ENCODE assay signal across 15 mouse cellular contexts in the genomic region with DNA sequence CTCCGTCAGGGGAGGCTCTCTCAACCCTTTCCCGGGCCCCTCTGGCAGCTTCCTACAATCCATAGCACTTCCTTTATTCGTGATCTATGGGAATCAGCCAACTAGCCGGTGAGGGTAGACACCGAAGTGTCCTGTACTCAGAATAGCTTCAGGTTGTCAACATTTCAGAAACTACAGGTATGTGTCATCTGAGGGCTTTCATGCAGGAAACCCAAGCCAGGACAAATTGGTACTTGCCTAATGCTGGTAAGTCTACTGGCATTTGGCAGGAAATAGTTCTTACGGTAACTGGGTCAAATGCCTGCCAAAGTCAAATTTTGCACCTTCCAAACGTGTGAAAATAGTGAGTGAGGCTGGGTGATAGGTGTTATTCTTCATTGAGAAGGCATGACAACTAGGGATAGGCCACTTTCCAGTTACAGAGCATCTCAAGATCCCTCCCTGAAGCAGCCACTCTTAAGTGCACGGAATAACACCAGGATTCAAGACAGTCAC. TPM values are rescaled to one million over a fixed set of nuclear protein-coding genes. Genes with fewer than 3 reads are reported as not detected.
DNase-seq lines count a peak whose midpoint lies in the region; TF ChIP-seq lines count a peak whose summit lies in the region.
"Had no signal": no experiment of that assay in that cellular context is flagged by ENCODE, and none has a peak within 500 bp of the region (broad histone marks: within the 10 kb centered on the region; RNA-seq: fewer than 3 reads in every experiment).

No protein-coding gene starts in this region.

- TF ChIP-seq CTCF in testis, adult 2 months (IDR thresholded peaks at IDR 0.05; ENCODE audit: control insufficient read depth, insufficient read depth, insufficient replicate concordance, low read depth, low read length): no peak
- no peak for TF ChIP-seq CTCF in lung, adult 2 months (IDR thresholded peaks at IDR 0.05; ENCODE audit: insufficient read depth, low read length)

- no peak overlapping the region for H3K27ac ChIP-seq in testis, adult 2 months (ENCODE audit: control insufficient read depth, insufficient read depth, low read depth, low read length)
- H3K27ac ChIP-seq: embryonic facial prominence, embryonic 10.5 days; embryonic facial prominence, embryonic 12.5 days; forebrain, embryonic 10.5 days; forebrain, embryonic 12.5 days had no signal

- H3K4me1 ChIP-seq in testis, adult 2 months (ENCODE audit: control insufficient read depth, insufficient read depth, low read length): no peaks in the 10 kb centered on the region
- no peaks in the 10 kb centered on the region for H3K4me1 ChIP-seq in lung, adult 2 months (ENCODE audit: control insufficient read depth, insufficient read depth, low read length)

- no peak for DNase-seq in testis, postnatal 14 days (ENCODE audit: low spot score)
- DNase-seq in brain, adult 2 months (ENCODE audit: low read depth, low spot score): peak; percentile 42
- DNase-seq in gonadal fat pad, adult 2 months (ENCODE audit: low read depth): peak; percentile 65
- no peak for DNase-seq in cerebellum, postnatal 4 days (ENCODE audit: low spot score in 2 of 2)
- DNase-seq in left cerebral cortex, adult 11 months (ENCODE audit: low spot score): no peak
- DNase-seq in lung, adult 2 months: no peak
- DNase-seq: adrenal gland, adult 8-10 months; adrenal gland, postnatal 14 days; adrenal gland, postnatal 36 days; cerebellum, adult 11 months had no signal

- H3K27me3 ChIP-seq in testis, adult 2 months (ENCODE audit: control insufficient read depth, insufficient read depth, low read length): no peaks in the 10 kb centered on the region
- H3K27me3 ChIP-seq: embryonic facial prominence, embryonic 12.5 days had no signal

- peak overlapping the region; percentile 58 for H3K4me3 ChIP-seq in testis, adult 2 months (ENCODE audit: control insufficient read depth, low read depth, low read length)
- H3K4me3 ChIP-seq in lung, adult 2 months (replicated peaks; ENCODE audit: extremely low read depth, low read depth, low read length): no peak overlapping the region
- H3K4me3 ChIP-seq: embryonic facial prominence, embryonic 10.5 days; embryonic facial prominence, embryonic 12.5 days; forebrain, embryonic 10.5 days; forebrain, embryonic 12.5 days had no signal

- TF ChIP-seq POLR2A in testis, adult 2 months (IDR thresholded peaks at IDR 0.05; ENCODE audit: control insufficient read depth, low read depth, low read length): no peak
- no peak for TF ChIP-seq POLR2A in lung, adult 2 months (IDR thresholded peaks at IDR 0.05; ENCODE audit: borderline replicate concordance, extremely low read depth, low read depth, low read length)

- H3K36me3 ChIP-seq in testis, adult 2 months (ENCODE audit: control insufficient read depth, insufficient read depth, low read length): no peaks in the 10 kb centered on the region
- H3K36me3 ChIP-seq: forebrain, embryonic 12.5 days had no signal

- WGBS in lung, adult 2 months: 79% methylated on average over 8 of the region's 8 CpGs

RNA-seq across cellular contexts. Expression of gene Ice2, which starts 35.7 kb away (rescaled TPM):
- 2.9 and 3.1 TPM in 2 replicates for polyA plus RNA-seq in testis, adult 2 months (2012; rRNA removed)
- 4.0 and 4.6 TPM in 2 replicates for polyA plus RNA-seq in gonadal fat pad, adult 2 months (2012; rRNA removed)
- 1.8 and 2.9 TPM in 2 replicates for polyA plus RNA-seq in lung, adult 2 months (2012; rRNA removed)

Comparison
In these comparisons a context has a peak if more than half of its experiments do, and no peak if none do; other contexts are left out.
1. DNase-seq: peak in brain, adult 2 months (single experiment) and gonadal fat pad, adult 2 months (single experiment); none in testis, postnatal 14 days (single experiment), cerebellum, postnatal 4 days (0 of 2), left cerebral cortex, adult 11 months (single experiment) and lung, adult 2 months (single experiment).